Mouse (Mus musculus) B cell, adult 62 days (primary cell): ENCODE results near the gene Chd4. TPM values are rescaled to one million over a fixed set of nuclear protein-coding genes. Genes with fewer than 3 reads are reported as not detected.

Experiments
- total RNA-seq: library from RNA; stranded (reverse); gene quantifications from 4 replicates; pipeline ENCODE4 v1.2.4, GENCODE M21; 2023

Chd4 gene
- total RNA-seq: 351 to 392 TPM (median 375 TPM) in 4 replicates

DNA sequence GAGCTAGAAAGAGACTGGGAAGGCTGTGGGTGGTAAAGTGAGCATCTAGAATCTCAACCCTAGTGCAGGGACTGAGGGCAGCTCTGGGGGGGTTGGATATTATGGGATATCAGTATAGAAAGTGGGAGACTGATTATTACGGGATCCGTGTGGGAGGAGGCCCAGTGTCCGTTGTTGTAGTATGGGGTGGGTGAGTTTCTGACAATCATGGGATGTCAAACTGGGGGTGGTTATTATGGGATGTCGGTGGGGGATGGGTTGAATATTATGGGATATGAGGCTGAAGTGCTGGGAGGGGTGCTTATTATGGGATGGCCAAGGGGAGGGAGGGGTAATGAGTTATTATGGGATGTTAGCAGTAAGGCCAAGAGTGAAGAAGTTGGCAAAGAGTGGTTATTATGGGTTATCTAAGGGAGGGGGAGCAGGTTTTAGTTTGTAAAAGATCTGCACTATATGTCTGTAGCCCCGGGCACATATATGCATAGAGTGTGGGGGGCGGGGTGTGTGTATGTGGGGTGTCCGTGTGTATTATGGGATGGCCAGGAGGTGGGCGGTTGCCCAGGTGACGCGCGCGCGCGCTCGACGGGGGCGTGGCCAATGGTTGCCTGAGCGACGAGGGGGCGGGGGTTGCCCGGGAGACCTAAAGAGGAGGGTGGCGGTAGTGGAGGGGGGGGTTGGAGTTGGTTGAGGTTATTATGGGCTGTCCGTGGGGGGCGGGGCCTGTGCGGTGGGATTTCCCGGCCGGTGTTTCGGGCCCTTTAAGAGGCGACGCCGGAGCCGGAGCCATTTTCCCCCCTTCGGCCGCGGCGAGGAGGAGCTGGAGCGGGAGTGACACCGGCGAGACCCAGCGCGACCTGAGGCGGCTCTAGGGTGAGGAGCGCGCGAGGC is at the start of gene Chd4:
Chd4 (plus strand) TSS at position 591 of the 888 bp plus-strand sequence.

DNA sequence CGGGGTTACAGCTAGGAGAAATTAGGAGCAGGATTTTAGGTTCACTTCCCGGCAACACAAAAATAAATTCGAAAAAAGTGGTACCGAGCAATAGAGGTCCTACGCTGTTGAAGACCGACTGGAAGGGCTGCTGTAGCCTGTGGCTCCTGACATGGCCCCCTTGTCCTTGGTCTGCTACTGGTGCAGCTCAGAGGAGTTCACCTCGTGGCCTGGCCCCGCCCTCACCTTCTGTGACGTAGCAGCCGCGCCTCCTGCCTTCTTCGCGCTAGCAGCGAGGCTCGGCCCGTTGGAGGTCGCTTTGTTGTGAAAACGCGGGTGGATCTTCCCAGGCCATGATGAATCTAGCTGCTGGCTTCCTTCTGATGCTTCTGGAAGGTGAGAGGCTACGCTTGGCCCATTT is 46.1 kb upstream of the Chd4 start, which contains the start of gene Acrbp:
Acrbp (plus strand) TSS at position 12 of the 400 bp plus-strand sequence.

DNA sequence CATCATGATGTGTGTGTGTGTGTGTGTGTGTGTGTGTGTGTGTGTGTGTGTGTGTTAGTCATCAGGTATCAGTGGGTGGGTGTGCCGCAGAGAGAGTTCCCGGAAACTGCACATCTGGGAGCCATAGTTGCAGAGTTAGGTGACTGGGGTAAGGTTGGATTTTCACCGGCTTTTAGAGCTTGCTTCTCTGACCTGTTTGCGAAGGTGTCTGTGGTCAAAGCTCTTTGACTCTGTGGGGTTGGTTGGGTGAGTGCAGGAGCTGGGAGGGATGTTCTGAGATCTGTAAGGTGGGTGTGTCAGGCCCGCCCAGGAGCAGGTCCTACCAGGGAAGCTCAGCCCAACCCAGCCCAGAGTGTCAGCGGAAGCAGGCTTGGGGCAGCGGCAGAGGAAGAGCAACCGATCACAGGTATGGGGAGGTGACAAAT is 28.2 kb upstream of the Chd4 start, which contains the start of gene Lpar5:
Lpar5 (plus strand) TSS at position 350 of the 425 bp plus-strand sequence.

DNA sequence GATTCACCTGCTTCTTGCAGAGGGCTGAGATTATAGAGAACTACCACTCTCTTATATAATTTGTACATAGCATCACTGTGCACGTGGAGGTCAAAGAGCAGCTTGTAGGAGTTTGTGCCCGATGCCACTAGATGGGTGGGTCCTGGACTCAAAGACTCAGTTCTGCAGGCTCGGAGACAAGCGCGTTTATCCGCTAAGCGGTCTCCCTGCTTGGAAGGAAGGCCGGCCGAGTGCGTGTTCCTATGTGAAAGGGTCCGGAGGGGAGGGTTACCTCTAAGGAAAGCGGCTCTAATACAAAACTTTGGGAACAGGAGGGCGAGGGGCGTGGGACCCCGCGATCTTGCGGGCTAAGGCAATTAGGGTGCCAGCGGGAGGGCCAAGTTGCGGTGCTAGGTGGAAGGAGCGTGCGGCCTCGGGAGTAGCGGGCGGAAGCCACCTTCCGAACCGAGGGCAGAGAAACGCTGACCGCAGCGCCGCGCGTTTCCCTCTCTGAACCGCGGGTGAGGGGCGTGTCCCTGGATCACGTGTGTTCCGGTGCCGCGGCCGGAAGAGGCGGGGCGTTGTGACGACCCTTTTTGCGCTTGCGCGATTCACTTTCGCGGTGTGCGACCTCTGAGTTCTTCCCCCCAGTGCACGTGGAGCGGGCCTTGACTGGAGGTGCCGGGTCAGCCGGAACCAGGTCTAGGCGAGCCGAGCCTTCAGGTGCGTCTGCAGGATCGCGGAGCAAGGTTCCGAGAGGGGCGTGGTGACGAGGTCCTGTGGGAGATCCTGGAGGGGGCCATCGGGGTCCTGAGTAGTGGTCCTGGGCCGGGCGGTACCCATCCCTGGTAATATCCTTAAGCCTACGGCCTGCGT is 35.7 kb downstream of the Chd4 start, which contains the start of gene Nop2:
Nop2 (plus strand) TSS at position 608 of the 855 bp plus-strand sequence.

DNA sequence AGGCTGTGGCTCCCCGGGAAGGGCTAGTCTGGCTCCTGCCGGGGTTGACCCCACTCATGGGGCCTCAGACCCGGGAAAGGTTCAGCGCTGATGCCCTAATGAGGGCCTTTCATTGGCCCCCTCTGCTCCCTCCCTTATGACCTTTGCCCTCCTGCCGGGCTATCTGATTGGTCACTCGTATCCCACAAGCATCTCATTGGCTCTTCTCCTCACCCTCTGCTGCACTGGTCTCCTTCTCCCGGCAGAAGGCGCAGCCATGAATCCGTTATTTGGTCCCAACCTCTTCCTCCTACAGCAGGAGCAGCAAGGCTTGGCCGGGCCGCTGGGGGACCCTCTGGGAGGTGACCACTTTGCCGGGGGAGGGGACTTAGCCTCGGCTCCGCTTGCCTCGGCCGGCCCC is 49.2 kb downstream of the Chd4 start, which contains the start of gene Iffo1:
Iffo1 (plus strand) TSS at position 241 of the 400 bp plus-strand sequence.

DNA sequence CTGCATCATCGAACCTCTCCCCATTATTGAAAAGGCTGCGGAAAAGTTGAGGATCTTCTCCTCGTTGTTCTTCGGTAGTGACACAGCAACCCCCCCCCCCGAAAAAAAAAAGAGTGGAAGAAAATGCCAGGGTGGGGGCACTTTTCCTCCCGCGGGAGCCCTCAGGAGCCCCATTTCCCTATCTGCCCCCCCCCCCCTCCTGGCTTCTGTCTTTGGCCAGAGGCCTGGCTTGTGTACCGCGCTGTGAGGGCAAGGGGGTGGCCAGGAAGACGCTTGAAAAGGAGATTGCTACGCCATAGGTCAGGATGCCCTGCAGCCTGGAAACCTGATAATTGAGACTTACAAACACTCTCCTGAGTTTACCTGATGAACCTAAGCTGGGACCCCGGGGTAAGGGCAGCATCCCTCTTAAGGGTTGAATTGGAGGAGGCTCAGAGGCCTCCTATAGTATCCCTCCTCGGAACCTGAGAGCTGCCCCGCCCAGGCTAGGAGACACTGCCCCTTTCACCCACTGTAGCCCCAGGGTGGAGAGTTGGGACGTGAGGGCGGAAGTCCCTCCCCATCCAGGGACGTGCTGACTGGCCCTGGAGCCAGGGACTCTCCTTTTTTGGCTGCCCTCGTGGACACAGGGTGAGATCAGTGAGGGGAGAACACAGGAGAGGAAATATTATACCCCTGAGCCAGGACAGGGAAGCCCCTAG is 70.4 kb downstream of the Chd4 start, which contains the start of gene Gapdh:
Gapdh (minus strand) TSS at position 417 of the 701 bp plus-strand sequence.

Other genes with a start within 250 kb of the Chd4 start
- gene P3h3, start 238.2 kb upstream of the Chd4 start, total RNA-seq: not detected in 4 replicates
- 0.36 to 1.1 TPM (median 0.58 TPM) in 4 replicates for gene Gpr162, start 232.0 kb upstream of the Chd4 start, total RNA-seq
- gene Cd4, start 207.8 kb upstream of the Chd4 start, total RNA-seq: 0.63 to 1.4 TPM (median 1.1 TPM) in 4 replicates
- gene Lag3, start 184.3 kb upstream of the Chd4 start, total RNA-seq: 0.29 to 0.66 TPM (median 0.52 TPM) in 4 replicates
- gene Ptms, start 175.9 kb upstream of the Chd4 start, total RNA-seq: 43.8 to 58.5 TPM (median 52.8 TPM) in 4 replicates
- gene Mlf2, start 164.6 kb upstream of the Chd4 start, total RNA-seq: 93.4 to 104 TPM (median 97.7 TPM) in 4 replicates
- 42.7 to 58.0 TPM (median 49.0 TPM) in 4 replicates for gene Cops7a, start 130.4 kb upstream of the Chd4 start, total RNA-seq
- gene Pianp, start 99.3 kb upstream of the Chd4 start, total RNA-seq: 1.0 to 4.5 TPM in 2 of 4 replicates, not detected in the others
- gene Zfp384, start 86.8 kb upstream of the Chd4 start, total RNA-seq: 94.5 to 101 TPM (median 96.3 TPM) in 4 replicates
- 77.2 to 90.6 TPM (median 81.6 TPM) in 4 replicates for gene Ing4, start 56.2 kb upstream of the Chd4 start, total RNA-seq
- gene Acrbp, start 46.3 kb upstream of the Chd4 start, total RNA-seq: 11.0 to 13.7 TPM (median 11.4 TPM) in 4 replicates
- 13.3 to 16.6 TPM (median 16.0 TPM) in 4 replicates for gene Lpar5, start 28.1 kb upstream of the Chd4 start, total RNA-seq
- gene Nop2, start 35.9 kb downstream of the Chd4 start, total RNA-seq: 34.6 to 42.1 TPM (median 38.3 TPM) in 4 replicates
- 42.9 to 47.2 TPM (median 44.7 TPM) in 4 replicates for gene Iffo1, start 49.3 kb downstream of the Chd4 start, total RNA-seq
- 392 to 444 TPM (median 437 TPM) in 4 replicates for gene Gapdh, start 70.5 kb downstream of the Chd4 start, total RNA-seq
- gene Ncapd2, start 95.7 kb downstream of the Chd4 start, total RNA-seq: 38.6 to 46.4 TPM (median 44.2 TPM) in 4 replicates
- gene Mrpl51, start 95.8 kb downstream of the Chd4 start, total RNA-seq: 31.0 to 37.3 TPM (median 34.3 TPM) in 4 replicates
- gene Vamp1, start 119.6 kb downstream of the Chd4 start, total RNA-seq: 52.5 to 69.2 TPM (median 57.3 TPM) in 4 replicates
- gene Tapbpl, start 135.9 kb downstream of the Chd4 start, total RNA-seq: 24.7 to 26.0 TPM (median 25.6 TPM) in 4 replicates
- 0.63 to 3.4 TPM (median 2.1 TPM) in 4 replicates for gene Cd27, start 141.0 kb downstream of the Chd4 start, total RNA-seq
- gene Tuba3a, start 190.1 kb downstream of the Chd4 start, total RNA-seq: not detected in 4 replicates
- gene Ltbr, start 217.9 kb downstream of the Chd4 start, total RNA-seq: 0.54 to 1.5 TPM (median 1.0 TPM) in 3 of 4 replicates, not detected in the other
- not detected in 4 replicates for gene Scnn1a, start 224.7 kb downstream of the Chd4 start, total RNA-seq